Mouse (Mus musculus) ovary, postnatal 10 days (tissue): Measurements from ENCODE around the gene Atp1b1.

Source experiments
- DNase-seq: peaks from one replicate; pipeline ENCODE4 v3.0.0; 2022; ENCODE audit warnings: low spot score

Gene Atp1b1

GRCm38 (mm10) chr1:164461726-164462125, 3.6 kb upstream of the Atp1b1 start:
- no peak for DNase-seq

DNA sequence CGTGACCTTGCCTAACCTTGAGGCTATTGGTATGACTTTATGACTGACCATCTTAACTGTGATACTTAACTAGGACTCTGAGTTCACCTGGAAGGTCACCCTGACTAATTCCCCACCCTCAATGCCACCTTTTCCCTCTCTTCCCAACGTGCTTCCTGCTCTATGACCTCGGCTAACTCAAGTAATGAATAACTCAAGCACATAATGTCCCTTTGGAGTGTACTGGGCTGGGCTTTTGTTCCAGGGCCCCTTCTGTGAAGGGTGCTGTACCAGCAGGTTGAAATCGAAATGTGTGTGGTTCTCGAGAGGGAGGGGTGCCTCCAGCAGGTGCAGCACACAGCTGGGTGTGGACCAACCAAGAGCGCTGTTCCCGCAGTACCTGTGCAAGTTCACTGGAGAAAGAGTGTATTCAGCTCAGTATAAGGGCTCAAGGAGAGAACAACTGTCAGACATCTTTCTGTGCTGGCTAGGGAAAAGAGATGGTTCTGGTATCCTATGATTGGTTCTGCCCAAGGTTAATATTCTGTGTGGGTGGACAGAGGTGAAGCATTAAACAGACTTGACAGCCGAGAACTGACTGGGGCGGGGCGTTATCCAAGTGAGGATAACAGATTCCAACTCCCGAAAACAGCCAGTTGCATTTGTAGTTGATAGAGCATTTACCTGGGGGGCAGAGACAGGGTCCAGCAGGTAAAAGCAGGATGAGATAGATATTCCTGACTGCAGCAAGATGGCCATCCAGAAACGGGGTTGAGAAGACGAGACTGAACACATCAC, 3.0 kb upstream of the Atp1b1 start:
- no peak for DNase-seq

- no peak for DNase-seq
Measured at GRCm38 (mm10) chr1:164459127-164459905, 1.2 kb upstream of the Atp1b1 start.

- no peak for DNase-seq
Measured at GRCm38 (mm10) chr1:164458621-164459051, 481 bp upstream of the Atp1b1 start.

- DNase-seq = peak; percentile 58
Measured at GRCm38 (mm10) chr1:164457531-164458244, 467 bp downstream of the Atp1b1 start.

- DNase-seq = no peak
Measured at GRCm38 (mm10) chr1:164456731-164457130, 1.4 kb downstream of the Atp1b1 start.

DNA sequence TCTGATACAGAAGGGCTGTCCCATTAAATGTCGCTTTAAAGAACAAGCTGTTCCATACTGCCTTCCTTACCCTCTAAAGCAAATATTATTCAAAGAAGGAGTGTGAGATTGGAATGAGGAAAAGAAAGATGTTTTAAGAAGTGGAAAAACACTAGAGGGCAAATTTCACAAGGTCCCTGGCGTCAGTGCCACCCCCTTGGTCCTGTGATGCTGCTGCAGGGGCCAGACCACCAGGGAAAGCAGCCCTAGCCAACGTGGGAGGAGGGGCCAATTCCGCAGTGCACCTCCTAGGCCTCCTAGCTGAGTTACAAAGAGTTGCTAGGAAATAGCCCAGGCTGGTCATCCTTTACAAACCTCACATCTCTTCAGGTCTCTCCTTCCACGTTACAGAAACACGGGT, 2.1 kb downstream of the Atp1b1 start:
- no peak for DNase-seq

GRCm38 (mm10) chr1:164455614-164456013, 2.5 kb downstream of the Atp1b1 start:
- no peak for DNase-seq

GRCm38 (mm10) chr1:164454747-164455400, 3.3 kb downstream of the Atp1b1 start:
- DNase-seq = no peak

GRCm38 (mm10) chr1:164453739-164454138, 4.4 kb downstream of the Atp1b1 start:
- DNase-seq = no peak

- no peak for DNase-seq
Measured at GRCm38 (mm10) chr1:164453146-164453545, 5.0 kb downstream of the Atp1b1 start.

GRCm38 (mm10) chr1:164452580-164452979, 5.6 kb downstream of the Atp1b1 start:
- no peak for DNase-seq

DNA sequence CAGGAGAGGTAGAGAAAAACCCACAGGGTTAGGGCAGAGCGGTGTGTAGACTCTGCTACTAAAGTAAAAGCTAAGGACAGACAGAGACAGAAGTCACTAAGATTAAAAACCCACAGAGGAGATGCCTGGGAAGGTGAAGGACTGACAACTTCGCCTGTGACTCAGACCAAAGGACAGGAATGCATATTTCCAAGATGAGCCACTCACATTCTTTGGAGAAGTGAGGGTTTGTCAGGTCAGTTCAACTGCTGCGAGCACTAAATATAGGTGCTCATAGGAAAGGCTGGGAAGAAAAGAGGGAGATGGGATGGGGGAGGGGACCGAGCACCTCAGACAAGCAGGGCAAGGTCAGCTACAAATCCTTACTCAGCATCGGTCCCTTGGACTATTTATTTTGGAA, 6.8 kb downstream of the Atp1b1 start:
- DNase-seq = no peak

DNA sequence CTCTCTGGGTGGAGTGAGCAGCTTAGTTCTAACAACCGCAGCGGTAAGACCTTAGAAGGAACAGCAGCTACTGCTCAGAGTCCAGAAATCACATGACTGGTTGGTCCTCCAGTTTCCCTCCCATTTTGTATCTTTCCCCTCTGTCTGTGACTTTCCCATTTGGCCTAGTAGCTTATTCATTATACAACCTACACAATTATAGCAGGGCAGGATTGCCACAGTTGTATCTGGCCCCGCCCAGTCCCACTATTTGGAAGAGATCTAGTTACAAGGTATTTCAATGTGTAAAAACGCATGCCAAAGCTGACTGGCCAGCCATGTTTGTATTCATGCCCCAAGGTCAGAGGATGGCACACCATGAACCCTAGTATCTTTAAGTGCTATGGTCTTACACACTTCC, 7.5 kb downstream of the Atp1b1 start:
- no peak for DNase-seq

DNA sequence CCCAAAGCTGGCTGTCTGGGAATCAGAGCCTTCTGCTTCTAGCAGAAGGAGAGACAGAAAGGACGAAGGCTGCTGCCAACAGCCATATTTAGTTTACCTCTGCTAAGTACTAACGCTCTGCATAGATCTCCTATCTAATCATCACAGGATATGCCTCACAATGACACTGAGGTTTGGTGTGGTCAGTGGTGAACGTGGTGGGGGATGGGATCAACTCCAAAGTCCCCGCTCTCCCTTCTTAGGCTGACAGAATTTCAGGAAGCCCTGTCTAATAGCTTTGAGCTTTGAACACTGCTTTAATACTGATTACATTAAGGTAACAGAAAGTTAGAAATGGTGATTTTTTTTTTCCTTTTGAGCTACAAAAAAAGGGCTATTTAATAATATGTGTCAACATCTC, 7.9 kb downstream of the Atp1b1 start:
- no peak for DNase-seq

- no peak for DNase-seq
Measured at GRCm38 (mm10) chr1:164449626-164450025, 8.5 kb downstream of the Atp1b1 start.

DNA sequence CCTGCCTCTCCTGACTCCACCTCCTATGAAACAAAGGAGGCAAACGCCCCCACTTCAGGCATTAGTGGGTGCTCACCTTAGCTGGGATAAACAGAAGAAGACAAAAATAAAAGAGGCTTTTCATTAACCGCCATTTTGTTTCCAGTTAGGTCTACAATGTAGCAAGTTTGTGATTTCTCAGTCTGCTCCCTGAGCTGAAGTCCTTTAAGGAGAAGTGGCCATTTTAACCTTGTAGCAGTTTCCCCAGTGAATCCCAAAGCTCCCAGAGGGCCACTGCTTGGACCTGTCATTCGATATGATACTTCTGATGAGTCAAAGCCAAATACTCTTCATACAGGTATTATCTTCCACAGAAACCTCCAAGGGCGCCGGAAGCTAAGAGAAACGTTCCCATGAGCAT, 10.6 kb downstream of the Atp1b1 start:
- DNase-seq = no peak

GRCm38 (mm10) chr1:164446535-164446934, 11.6 kb downstream of the Atp1b1 start:
- no peak for DNase-seq

DNA sequence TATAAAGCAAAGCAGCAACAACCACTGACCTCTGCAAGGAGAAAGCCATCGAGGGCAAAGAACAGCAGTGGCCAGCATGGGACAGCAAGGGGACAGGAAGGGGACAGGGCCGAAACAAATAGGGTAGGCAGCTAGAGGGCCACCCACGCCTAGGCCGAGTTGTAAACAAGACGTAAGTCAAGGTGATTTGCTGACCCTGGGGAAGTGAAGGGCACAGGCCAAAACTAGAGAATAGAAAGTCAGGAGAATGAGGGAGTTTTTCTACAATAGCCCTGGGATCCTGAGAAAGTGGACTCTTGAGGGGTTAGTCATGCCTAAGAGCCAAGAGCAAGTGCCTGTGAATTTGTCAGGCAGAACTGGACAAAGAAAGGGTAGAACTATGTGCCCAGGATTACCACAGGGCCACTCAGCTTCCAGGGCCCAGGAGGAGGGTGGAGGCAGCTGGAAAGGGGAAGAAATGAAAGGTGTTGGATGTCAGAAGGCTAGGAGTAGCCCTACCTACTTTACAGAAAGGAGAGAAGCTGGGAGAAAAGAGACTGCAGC, 12.5 kb downstream of the Atp1b1 start:
- no peak for DNase-seq

GRCm38 (mm10) chr1:164441408-164441974, 16.7 kb downstream of the Atp1b1 start:
- no peak for DNase-seq

- DNase-seq = no peak
Measured at GRCm38 (mm10) chr1:164440708-164441407, 17.3 kb downstream of the Atp1b1 start.
